Mouse (Mus musculus) embryonic facial prominence, embryonic 13.5 days (tissue): ENCODE measurements around the gene Fam189a1. TPM values are rescaled to one million over a fixed set of nuclear protein-coding genes. Genes with fewer than 3 reads are reported as not detected.

ENCODE experiments used
- ATAC-seq: fragments of 200-750 bp; cut with Nextera tagmentation; 2 replicates; pipeline ENCODE4 v1.8.0; 2017; ENCODE audit warnings: low read depth; ENCODE audit not compliant: insufficient number of reproducible peaks, insufficient read depth, low FRiP score, low TSS enrichment
- H3K27ac ChIP-seq: fragments of 300-500 bp; sonication (generic); 2 replicates; pipeline ENCODE4 v1.5.1; 2015; ENCODE audit warnings: moderate library complexity, mild to moderate bottlenecking, inconsistent platforms
- H3K27me3 ChIP-seq: fragments of 300-500 bp; sonication (generic); 2 replicates; pipeline ENCODE4 v1.6.1; 2015; ENCODE audit warnings: mild to moderate bottlenecking, inconsistent platforms
- H3K36me3 ChIP-seq: fragments of 300-500 bp; sonication (generic); 2 replicates; pipeline ENCODE4 v1.6.1; 2015; ENCODE audit warnings: mild to moderate bottlenecking, inconsistent platforms
- H3K4me1 ChIP-seq: fragments of 300-500 bp; sonication (generic); 2 replicates; pipeline ENCODE4 v1.6.1; 2015; ENCODE audit warnings: inconsistent platforms
- H3K4me2 ChIP-seq: fragments of 300-500 bp; sonication (generic); 2 replicates; pipeline ENCODE4 v1.6.1; 2015; ENCODE audit warnings: moderate library complexity, mild to moderate bottlenecking, inconsistent platforms
- H3K4me3 ChIP-seq: fragments of 300-500 bp; sonication (generic); 2 replicates; pipeline ENCODE4 v1.5.1; 2015; ENCODE audit warnings: mild to moderate bottlenecking, inconsistent platforms
- H3K9ac ChIP-seq: fragments of 300-500 bp; sonication (generic); 2 replicates; pipeline ENCODE4 v1.6.1; 2015; ENCODE audit warnings: mild to moderate bottlenecking, inconsistent platforms
- H3K9me3 ChIP-seq: fragments of 300-500 bp; sonication (generic); 2 replicates; pipeline ENCODE4 v1.6.1; 2016; ENCODE audit warnings: inconsistent platforms
- WGBS: fragments of 180-500 bp; shearing (Covaris S2); methylation state at CpG from one replicate; pipeline ENCODE4 v1.1.7; 2015; ENCODE audit warnings: mixed read lengths; 5-methylcytosine and 5-hydroxymethylcytosine counted together
- polyA plus RNA-seq: library from polyadenylated mRNA; unstranded; fragments of >200 nt; fragmentation: Nextera tagmentation; extraction: Ambion mirVana; gene quantifications from 2 replicates; pipeline ENCODE4 v1.2.1, GENCODE M21; 2015

The Fam189a1 gene
- polyA plus RNA-seq, 1 experiment from 2014 or later = 3.5 TPM

DNA sequence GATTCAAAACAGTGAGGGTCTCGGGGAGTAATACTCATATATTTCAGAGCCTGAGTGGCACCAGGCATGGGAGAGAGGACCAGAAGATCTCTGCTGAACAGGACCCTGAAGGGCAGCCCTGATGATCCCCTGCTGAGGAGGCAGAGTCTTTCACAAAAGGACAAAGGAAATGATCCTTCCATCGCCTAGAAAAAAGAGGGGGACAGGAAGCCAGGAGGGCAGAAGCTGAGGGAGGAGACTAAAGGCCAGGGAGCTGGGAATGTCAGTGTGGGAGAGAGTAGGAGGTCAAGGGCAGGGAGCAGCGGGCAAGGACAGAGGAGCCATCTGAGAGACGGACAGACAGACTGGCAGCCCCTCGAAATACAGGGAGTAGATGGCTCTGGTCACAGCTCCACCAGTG is 91.7 kb downstream of the Fam189a1 start:
- H3K9me3 ChIP-seq = no peaks in the 10 kb centered on the region
- WGBS = 26% methylated on average over 5 of the region's 5 CpGs

GRCm38 (mm10) chr7:65064096-65064495 is 92.3 kb downstream of the Fam189a1 start:
- Histone ChIP-seq H3K9me3 (no peaks in the 10 kb centered on the region), H3K4me3 (no peak overlapping the region), H3K9ac (no peak overlapping the region), H3K4me2 (no peak overlapping the region), H3K4me1 (no peaks in the 10 kb centered on the region), H3K27ac (no peak overlapping the region), H3K36me3 (no peaks in the 10 kb centered on the region), H3K27me3 (no peaks in the 10 kb centered on the region)
- no peak for ATAC-seq
- WGBS = 17% methylated on average over 3 of the region's 3 CpGs

More for the DNA sequence above, 91.7 kb downstream of the Fam189a1 start:
- H3K4me3 ChIP-seq = no peak overlapping the region
- no peaks in the 10 kb centered on the region for H3K36me3 ChIP-seq
- H3K4me1 ChIP-seq = no peaks in the 10 kb centered on the region
- H3K27ac ChIP-seq = no peak overlapping the region
- no peak overlapping the region for H3K9ac ChIP-seq
- no peaks in the 10 kb centered on the region for H3K27me3 ChIP-seq
- ATAC-seq = no peak
- H3K4me2 ChIP-seq = no peak overlapping the region

DNA sequence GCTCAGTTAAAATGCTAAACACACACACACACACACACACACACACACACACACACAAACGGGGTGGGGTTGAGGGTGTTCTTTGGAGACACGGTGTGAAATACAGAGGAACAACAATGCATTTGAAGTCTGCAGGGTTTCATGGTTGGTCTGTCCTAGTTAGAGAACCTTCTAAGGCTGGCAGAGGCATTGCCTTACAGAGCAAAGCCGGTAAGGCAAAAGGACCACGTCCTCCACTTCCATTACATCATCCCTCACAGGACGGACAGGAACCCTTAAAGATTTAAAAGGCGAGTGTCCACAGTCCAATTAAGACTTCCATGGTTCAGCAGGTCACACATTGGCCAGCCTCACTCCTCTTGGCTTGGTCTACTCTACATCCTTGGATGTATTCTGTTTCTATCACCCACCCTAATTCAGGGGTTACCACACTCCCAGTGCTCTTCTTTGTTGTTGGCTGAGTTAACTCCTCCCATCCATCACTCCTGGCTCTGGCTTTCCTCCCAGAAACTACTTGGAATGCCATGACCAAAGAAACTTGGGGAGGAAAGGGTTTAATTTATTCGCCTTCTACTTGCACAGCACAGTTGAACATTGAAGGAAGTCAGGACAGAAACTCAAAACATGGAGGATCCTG is 96.1 kb downstream of the Fam189a1 start:
- no peak overlapping the region for H3K4me2 ChIP-seq
- H3K4me3 ChIP-seq = no peak overlapping the region
- no peaks in the 10 kb centered on the region for H3K27me3 ChIP-seq
- no peak overlapping the region for H3K27ac ChIP-seq
- no peaks in the 10 kb centered on the region for H3K4me1 ChIP-seq
- ATAC-seq = no peak
- no peak overlapping the region for H3K9ac ChIP-seq
- H3K36me3 ChIP-seq = no peaks in the 10 kb centered on the region
- WGBS = 82% methylated on average over 7 of the region's 7 CpGs
- no peaks in the 10 kb centered on the region for H3K9me3 ChIP-seq

GRCm38 (mm10) chr7:65056864-65057263 is 99.5 kb downstream of the Fam189a1 start:
- no peak overlapping the region for H3K4me2 ChIP-seq
- H3K4me3 ChIP-seq = no peak overlapping the region
- H3K4me1 ChIP-seq = no peaks in the 10 kb centered on the region
- WGBS = 86% methylated on average over 6 of the region's 6 CpGs
- H3K27me3 ChIP-seq = no peaks in the 10 kb centered on the region
- no peaks in the 10 kb centered on the region for H3K36me3 ChIP-seq
- H3K9me3 ChIP-seq = no peaks in the 10 kb centered on the region
- no peak overlapping the region for H3K27ac ChIP-seq
- no peak overlapping the region for H3K9ac ChIP-seq
- ATAC-seq = no peak

DNA sequence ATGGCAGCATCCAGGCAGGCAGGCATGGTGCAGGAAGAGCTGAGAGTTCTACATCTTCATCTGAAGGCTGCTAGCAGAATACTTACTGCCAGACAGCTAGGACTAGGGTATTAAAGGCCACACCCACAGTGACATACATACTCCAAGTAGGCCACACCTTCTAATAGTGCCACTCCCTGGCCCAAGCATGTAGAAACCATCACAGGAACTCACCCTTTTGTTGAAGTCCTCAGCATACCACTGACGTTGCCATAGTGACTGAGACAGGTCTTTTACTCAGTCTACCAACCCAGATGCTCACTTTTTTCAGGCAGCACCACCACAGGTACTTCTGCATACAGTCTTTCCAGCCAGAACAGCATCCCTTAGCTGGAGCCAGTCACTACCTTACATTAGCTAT is 104.4 kb downstream of the Fam189a1 start:
- H3K27me3 ChIP-seq = no peaks in the 10 kb centered on the region
- 64% methylated on average over 1 of the region's 1 CpGs for WGBS
- H3K36me3 ChIP-seq = no peaks in the 10 kb centered on the region
- no peak overlapping the region for H3K4me3 ChIP-seq
- no peaks in the 10 kb centered on the region for H3K4me1 ChIP-seq
- no peak overlapping the region for H3K4me2 ChIP-seq
- no peak for ATAC-seq
- H3K9me3 ChIP-seq = no peaks in the 10 kb centered on the region
- H3K9ac ChIP-seq = no peak overlapping the region
- H3K27ac ChIP-seq = no peak overlapping the region

- Histone ChIP-seq H3K4me1 (no peaks in the 10 kb centered on the region), H3K4me3 (no peak overlapping the region), H3K4me2 (no peak overlapping the region), H3K9me3 (no peaks in the 10 kb centered on the region), H3K9ac (no peak overlapping the region), H3K36me3 (no peaks in the 10 kb centered on the region), H3K27me3 (no peaks in the 10 kb centered on the region), H3K27ac (no peak overlapping the region)
- 87% methylated on average over 18 of the region's 18 CpGs for WGBS
- no peak for ATAC-seq
Observed at GRCm38 (mm10) chr7:65049236-65049954, 107.0 kb downstream of the Fam189a1 start.

DNA sequence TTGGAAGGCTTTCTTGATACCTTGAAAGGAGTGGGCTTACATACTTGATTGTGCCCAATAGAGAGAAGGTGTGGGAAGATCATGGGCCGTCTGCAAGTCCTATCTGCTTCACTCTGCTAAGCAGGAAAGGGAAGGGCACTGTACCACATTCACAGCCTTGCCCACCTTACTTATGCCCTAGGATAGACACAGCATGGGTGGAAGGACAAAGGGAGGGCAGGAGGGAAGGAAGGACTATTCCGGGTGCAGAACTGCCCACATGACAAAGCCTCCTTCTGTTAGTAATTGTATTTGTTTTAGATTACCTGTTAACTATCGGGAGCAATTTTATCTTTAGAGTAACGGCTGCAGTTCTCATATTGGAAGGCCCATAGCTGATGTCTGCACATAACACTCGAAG is 108.7 kb downstream of the Fam189a1 start:
- Histone ChIP-seq H3K27ac (no peak overlapping the region), H3K27me3 (no peaks in the 10 kb centered on the region), H3K9me3 (no peaks in the 10 kb centered on the region), H3K4me2 (no peak overlapping the region), H3K36me3 (no peaks in the 10 kb centered on the region), H3K9ac (no peak overlapping the region), H3K4me1 (no peaks in the 10 kb centered on the region), H3K4me3 (no peak overlapping the region)
- ATAC-seq = no peak
- WGBS = 69% methylated on average over 5 of the region's 5 CpGs

DNA sequence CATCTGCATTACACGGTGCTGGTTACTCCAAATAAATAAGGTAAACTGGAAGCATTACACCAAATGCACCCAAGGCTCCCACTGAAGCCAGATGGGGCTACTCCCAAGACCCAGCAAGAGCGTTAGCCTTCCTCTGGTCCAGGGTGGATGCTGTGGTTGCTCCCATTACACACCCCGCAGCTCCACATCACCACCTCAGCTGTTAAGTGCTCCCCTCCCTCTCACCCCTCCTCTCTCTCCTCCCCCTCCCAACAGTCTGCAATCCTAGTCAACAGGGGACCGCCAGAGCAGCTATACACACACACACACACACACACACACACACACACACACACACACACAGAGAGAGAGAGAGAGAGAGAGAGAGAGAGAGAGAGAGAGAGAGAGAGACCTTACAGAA is 109.7 kb downstream of the Fam189a1 start:
- Histone ChIP-seq H3K9ac (no peak overlapping the region), H3K4me3 (no peak overlapping the region), H3K9me3 (no peaks in the 10 kb centered on the region), H3K4me2 (no peak overlapping the region), H3K27ac (no peak overlapping the region), H3K27me3 (no peaks in the 10 kb centered on the region), H3K36me3 (no peaks in the 10 kb centered on the region), H3K4me1 (no peaks in the 10 kb centered on the region)
- ATAC-seq = no peak
- 65% methylated on average over 3 of the region's 4 CpGs for WGBS

- WGBS = 65% methylated on average over 6 of the region's 6 CpGs
- Histone ChIP-seq H3K27me3 (no peaks in the 10 kb centered on the region), H3K27ac (no peak overlapping the region), H3K9ac (no peak overlapping the region), H3K4me2 (no peak overlapping the region), H3K4me1 (no peaks in the 10 kb centered on the region), H3K4me3 (no peak overlapping the region), H3K9me3 (no peaks in the 10 kb centered on the region), H3K36me3 (no peaks in the 10 kb centered on the region)
- ATAC-seq = no peak
Observed at GRCm38 (mm10) chr7:65044280-65044679, 112.1 kb downstream of the Fam189a1 start.

- Histone ChIP-seq H3K27ac (no peak overlapping the region), H3K4me2 (no peak overlapping the region), H3K9me3 (no peaks in the 10 kb centered on the region), H3K9ac (no peak overlapping the region), H3K4me1 (no peaks in the 10 kb centered on the region), H3K36me3 (no peaks in the 10 kb centered on the region), H3K27me3 (no peaks in the 10 kb centered on the region), H3K4me3 (no peak overlapping the region)
- no peak for ATAC-seq
- WGBS = 94% methylated on average over 7 of the region's 7 CpGs
Observed at GRCm38 (mm10) chr7:65041106-65041505, 115.3 kb downstream of the Fam189a1 start.

DNA sequence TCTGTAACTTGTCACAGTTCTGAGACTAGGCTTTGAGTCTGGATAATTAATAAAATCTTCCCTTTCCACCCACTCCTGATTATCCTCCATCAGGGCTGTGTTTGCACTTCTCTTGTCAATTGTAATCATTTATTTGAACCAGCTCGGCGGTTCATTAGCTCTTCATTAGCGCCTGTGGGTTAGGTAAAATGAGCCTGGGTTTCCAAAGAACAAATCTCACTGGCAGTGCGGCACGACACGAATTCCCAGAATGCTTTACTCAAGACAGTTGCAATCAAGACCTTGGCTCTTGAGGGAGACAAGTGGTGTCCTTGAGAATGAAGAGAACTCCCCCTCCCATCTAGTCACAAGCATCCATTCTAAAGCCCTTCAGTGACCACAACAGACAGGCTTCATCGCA is 124.6 kb downstream of the Fam189a1 start:
- 87% methylated on average over 7 of the region's 7 CpGs for WGBS
- Histone ChIP-seq H3K4me3 (no peak overlapping the region), H3K4me2 (no peak overlapping the region), H3K9me3 (no peaks in the 10 kb centered on the region), H3K36me3 (no peaks in the 10 kb centered on the region), H3K9ac (no peak overlapping the region), H3K27ac (no peak overlapping the region), H3K27me3 (no peaks in the 10 kb centered on the region), H3K4me1 (no peaks in the 10 kb centered on the region)
- ATAC-seq = no peak

DNA sequence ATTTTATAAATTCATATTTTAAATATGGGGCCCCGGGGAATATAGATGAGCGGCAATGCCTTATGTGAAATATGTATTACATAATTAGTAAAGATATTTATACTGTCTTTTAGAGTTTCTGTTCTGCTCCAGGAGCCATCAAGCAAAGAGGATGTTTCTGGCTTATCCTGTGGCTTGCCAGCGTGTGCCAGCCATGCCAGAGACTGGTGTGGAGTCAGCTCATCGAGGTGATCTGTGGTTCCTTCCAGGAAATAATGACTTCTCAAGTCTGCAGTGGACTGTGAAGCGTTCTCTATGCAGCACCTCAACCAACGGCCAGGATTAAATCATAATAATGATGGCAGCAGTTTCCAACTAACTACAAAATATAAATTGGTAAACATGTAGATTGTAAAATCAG is 125.2 kb downstream of the Fam189a1 start:
- H3K36me3 ChIP-seq = no peaks in the 10 kb centered on the region
- H3K9me3 ChIP-seq = no peaks in the 10 kb centered on the region
- no peak overlapping the region for H3K4me2 ChIP-seq
- no peak overlapping the region for H3K4me3 ChIP-seq
- no peaks in the 10 kb centered on the region for H3K27me3 ChIP-seq
- no peak overlapping the region for H3K9ac ChIP-seq
- whole genome bisulfite sequencing = 87% methylated on average over 6 of the region's 6 CpGs
- no peak for ATAC-seq
- H3K4me1 ChIP-seq = no peaks in the 10 kb centered on the region
- no peak overlapping the region for H3K27ac ChIP-seq
